Mouse (Mus musculus) fibroblast of lung, adult 2 months (primary cell): Measurements from ENCODE around the gene Olfml2a.

Experiments used
- DNase-seq: peaks from one replicate; pipeline ENCODE4 v3.0.0-alpha.2; 2011; ENCODE audit warnings: low read depth

Olfml2a gene

GRCm38 (mm10) chr2:39011264-39011663 is 79.5 kb downstream of the Olfml2a start:
- no peak for DNase-seq

GRCm38 (mm10) chr2:39011971-39012370 is 80.2 kb downstream of the Olfml2a start:
- no peak for DNase-seq

- no peak for DNase-seq
Measured at GRCm38 (mm10) chr2:39012768-39013279, 81.0 kb downstream of the Olfml2a start.
